Mouse (Mus musculus) MEL (cell line): ENCODE results near the gene Ugt1a10. TPM values are rescaled to one million over a fixed set of nuclear protein-coding genes. Genes with fewer than 3 reads are reported as not detected.
"Not testable (repeated sequence)": the region's sequence is repeated elsewhere in the genome, so short reads cannot be mapped to it uniquely, and the experiment has no call there.

Experiments used
- DNase-seq: peaks from one replicate; pipeline ENCODE4 v3.0.0; 2011; ENCODE audit warnings: low read depth, low spot score
- H3K27ac ChIP-seq: 2 replicates; pipeline ENCODE4 v1.5.1; 2012; ENCODE audit warnings: low read depth, mild to moderate bottlenecking, control low read depth, low read length, moderate library complexity; ENCODE audit not compliant: control insufficient read depth
- H3K27me3 ChIP-seq, 2 experiments: fragments of 150-350 bp in 1 of 2; sonication (generic) in 1 of 2; 2 replicates each; pipeline ENCODE4 v1.6.1; 2012; ENCODE audit warnings: low read length in 2 of 2, mild to moderate bottlenecking in 2 of 2, improper control_type of control experiment in 1 of 2, moderate library complexity in 1 of 2; ENCODE audit not compliant: insufficient read depth in 2 of 2, control insufficient read depth in 1 of 2
- H3K36me3 ChIP-seq, 2 experiments: 2 replicates each; pipeline ENCODE4 v1.6.1; 2012 to 2014; ENCODE audit warnings: low read length in 2 of 2, improper control_type of control experiment in 1 of 2, inconsistent platforms in 1 of 2, mild to moderate bottlenecking in 1 of 2; ENCODE audit not compliant: insufficient read depth in 2 of 2, control insufficient read depth in 1 of 2
- H3K4me1 ChIP-seq, 2 experiments: fragments of 150-350 bp in 1 of 2; sonication (generic) in 1 of 2; 2 replicates each; pipeline ENCODE4 v1.6.1; 2012; ENCODE audit warnings: low read length in 2 of 2, improper control_type of control experiment in 1 of 2, mild to moderate bottlenecking in 1 of 2; ENCODE audit not compliant: insufficient read depth in 2 of 2, control insufficient read depth in 1 of 2
- H3K4me3 ChIP-seq, 2 experiments: fragments of 150-350 bp in 1 of 2; sonication (generic) in 1 of 2; 2 replicates each; pipeline ENCODE4 v1.5.1; 2012; ENCODE audit warnings: low read depth in 2 of 2, low read length in 2 of 2, mild to moderate bottlenecking in 2 of 2, moderate library complexity in 2 of 2, control low read depth in 1 of 2, improper control_type of control experiment in 1 of 2; ENCODE audit not compliant: control insufficient read depth in 1 of 2, insufficient read depth in 1 of 2
- H3K79me2 ChIP-seq: 2 replicates; pipeline ENCODE4 v1.6.1; 2012; ENCODE audit warnings: mild to moderate bottlenecking, low read length, moderate library complexity; ENCODE audit not compliant: control insufficient read depth, poor library complexity, insufficient read depth
- H3K9ac ChIP-seq: 2 replicates; pipeline ENCODE4 v1.6.1; 2012; ENCODE audit warnings: low read depth, mild to moderate bottlenecking, control low read depth, low read length, moderate library complexity; ENCODE audit not compliant: control insufficient read depth, poor library complexity, severe bottlenecking
- H3K9me3 ChIP-seq: fragments of 150-350 bp; sonication (generic); replicated peaks from 2 replicates; pipeline ENCODE4 v1.6.1; 2012; ENCODE audit warnings: mild to moderate bottlenecking, low read length, improper control_type of control experiment, moderate library complexity; ENCODE audit not compliant: insufficient read depth
- BHLHE40 ChIP-seq: IDR thresholded peaks from 2 replicates; pipeline ENCODE4 v1.6.1; 2012; ENCODE audit warnings: low read depth, mild to moderate bottlenecking, inconsistent platforms, low read length, improper control_type of control experiment, borderline replicate concordance
- CHD1 ChIP-seq: IDR thresholded peaks from 2 replicates; pipeline ENCODE4 v1.6.1; 2012; ENCODE audit warnings: low read depth, mild to moderate bottlenecking, inconsistent platforms, low read length, improper control_type of control experiment
- CTCF ChIP-seq, 3 experiments: IDR thresholded peaks in 2 of 3; conservative IDR thresholded peaks in 1 of 3; 2 replicates each; pipeline ENCODE4 v1.5.1; 2011 to 2012; ENCODE audit warnings: low read length in 3 of 3, low read depth in 2 of 3, mild to moderate bottlenecking in 2 of 3, improper control_type of control experiment in 1 of 3, inconsistent platforms in 1 of 3, mixed read lengths in 1 of 3, moderate library complexity in 1 of 3; ENCODE audit not compliant: control insufficient read depth in 1 of 3, insufficient read depth in 1 of 3, poor library complexity in 1 of 3, severe bottlenecking in 1 of 3
- EP300 ChIP-seq, 2 experiments: IDR thresholded peaks; 2 replicates each; pipeline ENCODE4 v1.6.1; 2011; ENCODE audit warnings: improper control_type of control experiment in 2 of 2, low read length in 2 of 2, low read depth in 1 of 2, mild to moderate bottlenecking in 1 of 2
- GABPA ChIP-seq: IDR thresholded peaks from 2 replicates; pipeline ENCODE4 v1.6.1; 2012; ENCODE audit warnings: low read depth, mild to moderate bottlenecking, inconsistent platforms, low read length, improper control_type of control experiment, moderate library complexity
- GATA1 ChIP-seq: IDR thresholded peaks from 2 replicates; pipeline ENCODE4 v1.6.1; 2011; ENCODE audit warnings: low read depth, low read length, improper control_type of control experiment
- HCFC1 ChIP-seq: IDR thresholded peaks from 2 replicates; pipeline ENCODE4 v1.6.1; 2012; ENCODE audit warnings: low read depth, mild to moderate bottlenecking, inconsistent platforms, low read length, improper control_type of control experiment, moderate library complexity
- MAFK ChIP-seq: IDR thresholded peaks from 2 replicates; pipeline ENCODE4 v1.6.1; 2011; ENCODE audit warnings: low read depth, mild to moderate bottlenecking, low read length, improper control_type of control experiment, borderline replicate concordance
- MAX ChIP-seq: IDR thresholded peaks from 2 replicates; pipeline ENCODE4 v1.6.1; 2011; ENCODE audit warnings: low read length, improper control_type of control experiment
- MYB ChIP-seq: IDR thresholded peaks from 2 replicates; pipeline ENCODE4 v1.6.1; 2011; ENCODE audit warnings: mild to moderate bottlenecking, low read depth, low read length, improper control_type of control experiment
- NELFE ChIP-seq: IDR thresholded peaks from 2 replicates; pipeline ENCODE4 v1.6.1; 2011; ENCODE audit warnings: low read depth, low read length, improper control_type of control experiment
- NRF1 ChIP-seq: IDR thresholded peaks from 2 replicates; pipeline ENCODE4 v1.6.1; 2014; ENCODE audit warnings: low read depth, mild to moderate bottlenecking, inconsistent platforms, low read length, improper control_type of control experiment, moderate library complexity; ENCODE audit not compliant: poor library complexity, insufficient read depth, severe bottlenecking
- POLR2AphosphoS2 ChIP-seq: IDR thresholded peaks from 2 replicates; pipeline ENCODE4 v1.6.1; 2011; ENCODE audit warnings: low read length, improper control_type of control experiment
- POLR2AphosphoS5 ChIP-seq: IDR thresholded peaks from 2 replicates; pipeline ENCODE4 v1.6.1; 2012; ENCODE audit warnings: low read depth, borderline replicate concordance, mild to moderate bottlenecking, inconsistent platforms, low read length, moderate library complexity, mixed read lengths
- RCOR1 ChIP-seq: IDR thresholded peaks from 2 replicates; pipeline ENCODE4 v1.6.1; 2012; ENCODE audit warnings: low read depth, mild to moderate bottlenecking, inconsistent platforms, low read length, improper control_type of control experiment
- SMC3 ChIP-seq: IDR thresholded peaks from 2 replicates; pipeline ENCODE4 v1.6.1; 2011; ENCODE audit warnings: low read depth, low read length, improper control_type of control experiment
- TCF12 ChIP-seq: IDR thresholded peaks from 2 replicates; pipeline ENCODE4 v1.6.1; 2014; ENCODE audit warnings: low read depth, mild to moderate bottlenecking, inconsistent platforms, low read length, improper control_type of control experiment, moderate library complexity
- ZNF384 ChIP-seq: IDR thresholded peaks from 2 replicates; pipeline ENCODE4 v1.6.1; 2012; ENCODE audit warnings: low read depth, mild to moderate bottlenecking, inconsistent platforms, low read length, improper control_type of control experiment
- polyA plus RNA-seq, 2 experiments: library from polyadenylated mRNA; stranded (reverse) in 1 of 2; unstranded in 1 of 2; fragments of >175 nt in 1 of 2; fragments of >200 nt in 1 of 2; gene quantifications; 2 replicates each; pipeline versions ENCODE4 v1.2.1 to v1.2.4; 2012; ENCODE audit warnings: low replicate concordance in 2 of 2, low read depth in 1 of 2; ENCODE audit not compliant: insufficient read length in 2 of 2, insufficient read depth in 1 of 2, missing spikeins in 1 of 2
- total RNA-seq: library from RNA; depleted of rRNA; stranded (reverse); fragments of 300-350 nt; gene quantifications from 2 replicates; pipeline ENCODE4 v1.2.3, GENCODE M21; 2012

Ugt1a10 gene
- total and polyA plus RNA-seq, 3 experiments: not detected

GRCm38 (mm10) chr1:88133908-88134456, 78.8 kb downstream of the Ugt1a10 start:
- Histone ChIP-seq H3K4me3 (no peak overlapping the region), H3K79me2 (no peaks in the 10 kb centered on the region), H3K27me3 (no peaks in the 10 kb centered on the region), H3K9ac (no peak overlapping the region), H3K9me3 (no peaks in the 10 kb centered on the region), H3K27ac (no peak overlapping the region), H3K4me1 (no peaks in the 10 kb centered on the region), H3K36me3 (no peaks in the 10 kb centered on the region)
- TF ChIP-seq POLR2AphosphoS5 (no peak), POLR2AphosphoS2 (no peak), NRF1 (no peak), RCOR1 (no peak), NELFE (no peak), TCF12 (no peak), GATA1 (no peak), HCFC1 (no peak), MAFK (no peak), SMC3 (no peak), ZNF384 (no peak), MYB (no peak), CHD1 (no peak), GABPA (no peak), BHLHE40 (no peak), CTCF (IDR thresholded peaks at IDR 0.05 in 2 of 3, conservative IDR thresholded peaks at IDR 0.05 in 1 of 3; ENCODE audit: control insufficient read depth in 1 of 3, insufficient read depth in 1 of 3, low read depth in 2 of 3, low read length in 3 of 3, poor library complexity in 1 of 3, severe bottlenecking in 1 of 3) (no peak), EP300 (IDR thresholded peaks at IDR 0.05; ENCODE audit: low read depth in 1 of 2, low read length in 2 of 2) (no peak), MAX (no peak)
- no peak for DNase-seq

- H3K9ac ChIP-seq, H3K9me3 ChIP-seq, H3K4me3 ChIP-seq, H3K79me2 ChIP-seq, DNase-seq, H3K4me1 ChIP-seq, H3K36me3 ChIP-seq, H3K27ac ChIP-seq, H3K27me3 ChIP-seq: not testable (repeated sequence)
- 0 out of 2 replicates have a peak, but pooled peaks have one; percentile 27 for TF ChIP-seq BHLHE40
Observed at GRCm38 (mm10) chr1:88134457-88135011, 79.3 kb downstream of the Ugt1a10 start, which contains the start of gene Ugt1a6a. Gene Ugt1a6a (plus strand): TSS chr1:88134809.

- not testable (repeated sequence) for H3K27me3 ChIP-seq, H3K79me2 ChIP-seq, H3K9me3 ChIP-seq, H3K4me3 ChIP-seq, H3K4me1 ChIP-seq, H3K9ac ChIP-seq, H3K36me3 ChIP-seq, H3K27ac ChIP-seq
- DNase-seq: peak; percentile 18
Observed at GRCm38 (mm10) chr1:88135229-88135904, 80.2 kb downstream of the Ugt1a10 start.
